Mouse (Mus musculus) heart, embryonic 15.5 days (tissue): ENCODE data around the gene Trim66. TPM values are rescaled to one million over a fixed set of nuclear protein-coding genes. Genes with fewer than 3 reads are reported as not detected.

Experiments
- ATAC-seq: fragments of 200-750 bp; cut with Nextera tagmentation; replicated peaks from 2 replicates; pipeline ENCODE4 v1.8.0; 2017; ENCODE audit warnings: low read depth, moderate TSS enrichment; ENCODE audit not compliant: insufficient number of reproducible peaks, insufficient read depth, low FRiP score
- H3K27ac ChIP-seq: fragments of 300-500 bp; sonication (generic); 2 replicates; pipeline ENCODE4 v1.5.1; 2015; ENCODE audit warnings: mild to moderate bottlenecking, inconsistent platforms
- H3K27me3 ChIP-seq: fragments of 300-500 bp; sonication (generic); 2 replicates; pipeline ENCODE4 v1.6.1; 2015; ENCODE audit warnings: inconsistent platforms
- H3K36me3 ChIP-seq: fragments of 300-500 bp; sonication (generic); 2 replicates; pipeline ENCODE4 v1.6.1; 2015; ENCODE audit warnings: mild to moderate bottlenecking, inconsistent platforms
- H3K4me1 ChIP-seq: fragments of 300-500 bp; sonication (generic); replicated peaks from 2 replicates; pipeline ENCODE4 v1.6.1; 2015; ENCODE audit warnings: inconsistent platforms
- H3K4me2 ChIP-seq: fragments of 300-500 bp; sonication (generic); 2 replicates; pipeline ENCODE4 v1.6.1; 2015; ENCODE audit warnings: inconsistent platforms, mild to moderate bottlenecking, moderate library complexity
- H3K4me3 ChIP-seq: fragments of 300-500 bp; sonication (generic); 2 replicates; pipeline ENCODE4 v1.5.1; 2015; ENCODE audit warnings: mild to moderate bottlenecking, inconsistent platforms
- H3K9ac ChIP-seq: fragments of 300-500 bp; sonication (generic); 2 replicates; pipeline ENCODE4 v1.6.1; 2015; ENCODE audit warnings: mild to moderate bottlenecking, inconsistent platforms
- H3K9me3 ChIP-seq: fragments of 300-500 bp; sonication (generic); replicated peaks from 2 replicates; pipeline ENCODE4 v1.6.1; 2016; ENCODE audit warnings: inconsistent platforms
- WGBS: fragments of 180-500 bp; shearing (Covaris S2); methylation state at CpG from one replicate; pipeline ENCODE4 v1.1.7; 2015; ENCODE audit warnings: mixed read lengths; 5-methylcytosine and 5-hydroxymethylcytosine counted together
- polyA plus RNA-seq: library from polyadenylated mRNA; unstranded; fragments of >200 nt; fragmentation: Nextera tagmentation; extraction: Ambion mirVana; gene quantifications from 2 replicates; pipeline ENCODE4 v1.2.1, GENCODE M21; 2015

The Trim66 gene
- polyA plus RNA-seq, 1 experiment from 2014 or later: not detected

DNA sequence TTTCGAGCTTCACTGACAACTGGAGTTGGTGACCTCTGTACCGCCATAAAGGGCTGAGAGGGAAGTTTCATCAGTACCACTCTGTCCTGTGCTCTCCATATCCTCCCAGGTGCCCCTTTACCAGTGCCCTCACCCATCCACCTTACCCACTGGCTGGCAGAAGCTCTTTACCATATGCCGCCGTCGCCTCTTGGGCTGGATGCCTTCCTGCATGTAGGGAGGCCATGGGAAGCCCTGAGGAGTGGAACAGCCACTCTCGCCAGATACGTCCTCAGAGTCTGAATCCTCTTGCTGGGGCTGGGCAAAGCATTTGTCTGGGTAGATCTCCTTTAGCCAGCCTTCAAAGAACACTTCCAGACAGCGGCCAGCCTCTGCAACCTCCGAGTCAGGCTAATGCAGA lies 53.1 kb downstream of the Trim66 start:
- no peak overlapping the region for H3K27ac ChIP-seq

DNA sequence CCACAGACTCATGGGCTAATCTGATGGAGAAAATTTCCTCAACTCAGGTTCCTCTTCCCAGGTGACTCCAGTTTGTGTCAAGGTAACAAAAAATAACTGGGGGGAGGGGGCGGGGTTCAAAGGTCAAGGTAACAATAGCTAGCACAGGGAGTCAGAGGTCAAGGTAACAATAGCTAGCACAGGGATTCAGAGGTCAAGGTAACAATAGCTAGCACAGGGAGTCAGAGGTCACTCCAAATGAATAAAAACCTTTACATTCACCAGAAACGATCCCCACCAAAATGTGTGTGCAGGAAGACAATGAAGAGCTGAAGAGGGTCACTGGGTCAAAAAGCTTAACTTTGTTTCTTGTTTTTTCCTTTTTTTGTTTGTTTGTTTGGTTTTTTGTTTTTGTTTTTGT lies 59.9 kb downstream of the Trim66 start:
- WGBS: 72% methylated on average over 2 of the region's 2 CpGs

More for the DNA sequence above, 53.1 kb downstream of the Trim66 start:
- H3K27me3 ChIP-seq: 0 out of 2 replicates have a peak, but pooled peaks cover 4% of the 10 kb centered on the region
- no peaks in the 10 kb centered on the region for H3K36me3 ChIP-seq
- 88% methylated on average over 9 of the region's 9 CpGs for WGBS
- no peaks in the 10 kb centered on the region for H3K4me1 ChIP-seq
- no peak overlapping the region for H3K9ac ChIP-seq
- no peak overlapping the region for H3K4me2 ChIP-seq
- H3K9me3 ChIP-seq: no peaks in the 10 kb centered on the region
- no peak overlapping the region for H3K4me3 ChIP-seq
- ATAC-seq: no peak

GRCm38 (mm10) chr7:109445012-109445411 lies 62.9 kb downstream of the Trim66 start:
- WGBS: 13% methylated on average over 6 of the region's 6 CpGs
- Histone ChIP-seq H3K9ac (no peak overlapping the region), H3K27ac (no peak overlapping the region), H3K9me3 (no peaks in the 10 kb centered on the region), H3K27me3 (peaks cover 7% of the 10 kb centered on the region), H3K36me3 (no peaks in the 10 kb centered on the region), H3K4me3 (no peak overlapping the region), H3K4me1 (no peaks in the 10 kb centered on the region), H3K4me2 (no peak overlapping the region)
- no peak for ATAC-seq

More for the DNA sequence above, 59.9 kb downstream of the Trim66 start:
- no peak overlapping the region for H3K4me3 ChIP-seq
- H3K4me1 ChIP-seq: no peaks in the 10 kb centered on the region
- H3K27ac ChIP-seq: no peak overlapping the region
- no peaks in the 10 kb centered on the region for H3K36me3 ChIP-seq
- no peaks in the 10 kb centered on the region for H3K9me3 ChIP-seq
- no peaks in the 10 kb centered on the region for H3K27me3 ChIP-seq
- H3K4me2 ChIP-seq: no peak overlapping the region
- no peak for ATAC-seq
- H3K9ac ChIP-seq: no peak overlapping the region

GRCm38 (mm10) chr7:109442739-109443138 lies 65.2 kb downstream of the Trim66 start:
- Histone ChIP-seq H3K4me3 (no peak overlapping the region), H3K27ac (no peak overlapping the region), H3K36me3 (no peaks in the 10 kb centered on the region), H3K9me3 (no peaks in the 10 kb centered on the region), H3K4me1 (peaks cover 12% of the 10 kb centered on the region), H3K27me3 (peaks cover 30% of the 10 kb centered on the region), H3K9ac (no peak overlapping the region), H3K4me2 (no peak overlapping the region)
- no peak for ATAC-seq
- WGBS: 54% methylated on average over 5 of the region's 5 CpGs

- H3K27me3 ChIP-seq: peaks cover 34% of the 10 kb centered on the region
- H3K4me3 ChIP-seq: no peak overlapping the region
- H3K27ac ChIP-seq: no peak overlapping the region
- H3K36me3 ChIP-seq: no peaks in the 10 kb centered on the region
- no peaks in the 10 kb centered on the region for H3K9me3 ChIP-seq
- ATAC-seq: no peak
- H3K9ac ChIP-seq: no peak overlapping the region
- no peak overlapping the region for H3K4me2 ChIP-seq
- WGBS: 69% methylated on average over 9 of the region's 9 CpGs
- H3K4me1 ChIP-seq: peaks cover 12% of the 10 kb centered on the region
Measured at GRCm38 (mm10) chr7:109440697-109441269, 67.2 kb downstream of the Trim66 start.

DNA sequence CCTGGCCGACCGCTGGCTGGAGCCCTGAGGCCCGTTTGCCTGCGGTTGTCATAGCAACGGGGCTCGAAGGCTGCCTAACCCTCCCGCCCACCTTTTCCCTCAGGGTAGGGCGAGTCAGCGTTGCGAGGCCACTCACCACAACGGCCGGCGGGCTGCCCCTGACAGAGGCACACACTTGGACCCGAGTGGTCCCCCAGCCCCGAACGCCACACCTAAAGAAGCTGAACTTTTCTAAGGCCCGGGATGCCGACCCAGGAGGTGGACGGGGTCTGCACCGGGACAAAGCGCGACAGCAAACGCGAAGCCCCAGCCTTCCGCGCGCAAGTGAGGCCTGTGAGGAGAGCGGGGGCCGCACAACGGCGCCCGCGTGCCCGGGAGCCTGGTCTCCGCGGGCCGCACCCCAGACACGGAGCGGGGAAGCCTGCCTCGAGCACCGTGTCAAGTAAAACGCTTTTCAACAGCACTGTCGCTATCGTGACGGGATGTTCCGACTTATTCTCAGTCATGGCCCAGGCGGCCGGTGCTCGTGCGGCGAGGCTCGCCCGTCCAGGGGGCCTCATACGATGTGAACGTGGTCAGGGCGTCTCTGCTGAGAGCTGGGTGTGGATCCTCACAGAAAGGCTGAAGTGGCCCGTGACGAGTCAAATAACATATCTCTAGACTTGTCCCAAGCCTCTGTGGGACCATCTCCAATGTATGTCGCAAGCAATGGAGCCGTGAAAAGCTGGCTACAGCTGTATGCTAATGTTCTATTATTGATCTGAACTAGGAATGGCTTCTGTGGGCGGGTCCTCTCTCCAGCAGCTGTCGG lies 68.9 kb downstream of the Trim66 start, which contains the start of gene Stk33:
Gene Stk33, minus strand, starts transcription at position 301 of the 811 bp plus-strand sequence.
- H3K36me3 ChIP-seq: no peaks in the 10 kb centered on the region
- H3K9ac ChIP-seq: peak within 1 kb of the TSS; percentile 60
- peak; percentile 31 for ATAC-seq
- no peaks in the 10 kb centered on the region for H3K9me3 ChIP-seq
- peaks cover 12% of the 10 kb centered on the region for H3K4me1 ChIP-seq
- peaks cover 34% of the 10 kb centered on the region for H3K27me3 ChIP-seq
- H3K4me2 ChIP-seq: peak within 1 kb of the TSS; percentile 94
- no peak within 1 kb of the TSS for H3K27ac ChIP-seq
- WGBS: 2% methylated on average over 62 of the region's 62 CpGs
- peak within 1 kb of the TSS; percentile 52 for H3K4me3 ChIP-seq

DNA sequence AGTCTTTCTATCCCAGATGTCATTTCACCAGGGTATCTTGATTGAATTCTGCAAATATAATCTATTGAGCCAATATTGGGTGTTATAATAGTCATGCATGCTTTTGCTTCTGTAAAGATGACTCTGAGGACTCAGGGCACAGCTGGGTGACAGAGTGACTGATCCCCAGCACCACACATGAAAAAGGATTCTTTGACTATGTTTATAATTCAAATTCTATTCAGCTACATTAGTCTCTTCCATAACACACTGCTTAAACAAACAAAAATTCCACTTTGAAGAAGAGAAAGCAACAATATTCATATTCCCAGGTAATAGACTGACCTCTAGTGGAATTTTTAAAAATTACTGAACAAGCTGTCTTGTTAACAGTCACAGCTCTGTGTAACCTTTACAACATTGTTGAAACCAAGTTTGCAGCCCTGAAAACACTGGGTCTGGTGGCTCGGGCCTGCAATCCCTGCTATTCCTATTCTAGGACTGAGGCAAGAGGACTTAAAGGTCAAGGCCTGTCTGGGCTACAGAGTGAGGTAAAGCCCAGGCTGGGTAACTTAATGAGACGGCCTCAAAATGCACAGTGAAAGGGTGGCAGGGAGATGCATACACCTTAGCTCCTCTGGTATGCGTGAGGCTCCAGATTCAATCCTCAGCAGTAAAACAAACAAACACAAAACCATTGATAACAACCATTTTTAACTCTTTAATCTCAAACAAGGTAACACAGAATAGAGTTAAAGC lies 83.3 kb downstream of the Trim66 start:
- H3K36me3 ChIP-seq: no peaks in the 10 kb centered on the region
- no peaks in the 10 kb centered on the region for H3K4me1 ChIP-seq
- 53% methylated on average over 3 of the region's 3 CpGs for WGBS
- H3K9me3 ChIP-seq: no peaks in the 10 kb centered on the region
- ATAC-seq: no peak
- no peak overlapping the region for H3K9ac ChIP-seq
- H3K27ac ChIP-seq: no peak overlapping the region
- no peak overlapping the region for H3K4me2 ChIP-seq
- 0 out of 2 replicates have a peak, but pooled peaks cover 4% of the 10 kb centered on the region for H3K27me3 ChIP-seq
- no peak overlapping the region for H3K4me3 ChIP-seq

GRCm38 (mm10) chr7:109422803-109423202 lies 85.1 kb downstream of the Trim66 start:
- Histone ChIP-seq H3K27me3 (0 out of 2 replicates have a peak, but pooled peaks cover 4% of the 10 kb centered on the region), H3K4me2 (no peak overlapping the region), H3K27ac (no peak overlapping the region), H3K4me1 (no peaks in the 10 kb centered on the region), H3K4me3 (no peak overlapping the region), H3K9ac (no peak overlapping the region), H3K36me3 (no peaks in the 10 kb centered on the region), H3K9me3 (no peaks in the 10 kb centered on the region)
- ATAC-seq: no peak
- 69% methylated on average over 8 of the region's 8 CpGs for WGBS

GRCm38 (mm10) chr7:109405491-109405890 lies 102.4 kb downstream of the Trim66 start:
- no peak overlapping the region for H3K27ac ChIP-seq
- no peak overlapping the region for H3K9ac ChIP-seq
- no peak for ATAC-seq
- H3K4me3 ChIP-seq: no peak overlapping the region
- no peak overlapping the region for H3K4me2 ChIP-seq
- 62% methylated on average over 7 of the region's 7 CpGs for WGBS
- H3K36me3 ChIP-seq: no peaks in the 10 kb centered on the region
- no peaks in the 10 kb centered on the region for H3K9me3 ChIP-seq
- no peaks in the 10 kb centered on the region for H3K27me3 ChIP-seq
- H3K4me1 ChIP-seq: no peaks in the 10 kb centered on the region

- no peak overlapping the region for H3K4me2 ChIP-seq
- no peaks in the 10 kb centered on the region for H3K4me1 ChIP-seq
- H3K36me3 ChIP-seq: no peaks in the 10 kb centered on the region
- no peak overlapping the region for H3K4me3 ChIP-seq
- WGBS: 52% methylated on average over 3 of the region's 3 CpGs
- no peak overlapping the region for H3K27ac ChIP-seq
- no peaks in the 10 kb centered on the region for H3K27me3 ChIP-seq
- no peak for ATAC-seq
- no peak overlapping the region for H3K9ac ChIP-seq
- H3K9me3 ChIP-seq: no peaks in the 10 kb centered on the region
Measured at GRCm38 (mm10) chr7:109399299-109399698, 108.6 kb downstream of the Trim66 start.
